Comparison of ENCODE assay signal across 9 mouse cellular contexts in genomic region chr5:125675623-125676022, GRCm38 (mm10).
DNase-seq lines count a peak whose midpoint lies in the region; ATAC-seq and TF ChIP-seq lines count a peak whose summit lies in the region.
"Had no signal": no experiment of that assay in that cellular context is flagged by ENCODE, and none has a peak within 500 bp of the region (broad histone marks: within the 10 kb centered on the region; RNA-seq: fewer than 3 reads in every experiment).

No protein-coding gene starts in this region.

- peak overlapping the region; percentile 43 for H3K4me2 ChIP-seq in hindbrain, embryonic 13.5 days
- H3K4me2 ChIP-seq: limb, embryonic 13.5 days had no signal

- TF ChIP-seq CTCF in testis, adult 2 months (IDR thresholded peaks at IDR 0.05; ENCODE audit: control insufficient read depth, insufficient read depth, insufficient replicate concordance, low read depth, low read length) = no peak

- peak; percentile 83 for ATAC-seq in hindbrain, embryonic 13.5 days (ENCODE audit: low FRiP score)

- no peaks in the 10 kb centered on the region for H3K9me3 ChIP-seq in hindbrain, embryonic 13.5 days
- H3K9me3 ChIP-seq: limb, embryonic 13.5 days had no signal

- DNase-seq in testis, postnatal 14 days (ENCODE audit: low spot score) = no peak
- peak; percentile 55 for DNase-seq in mesoderm, embryonic 11.5 days (ENCODE audit: low read depth, low spot score)
- peak; percentile 79 for DNase-seq in telencephalon, adult 2 months (ENCODE audit: low read depth, low spot score)
- no peak for DNase-seq in urinary bladder, postnatal 4 days (ENCODE audit: low spot score in 2 of 2)
- no peak for DNase-seq in kidney, adult 8-10 months
- DNase-seq in spleen, postnatal 14 days (ENCODE audit: low spot score in 2 of 2) = no peak

- H3K36me3 ChIP-seq in testis, adult 2 months (ENCODE audit: control insufficient read depth, insufficient read depth, low read length) = no peaks in the 10 kb centered on the region
- no peaks in the 10 kb centered on the region for H3K36me3 ChIP-seq in hindbrain, embryonic 13.5 days
- H3K36me3 ChIP-seq: limb, embryonic 13.5 days had no signal

- peak; percentile 33; the same call in 1 of the 2 replicates for TF ChIP-seq POLR2A in testis, adult 2 months (IDR thresholded peaks at IDR 0.05; ENCODE audit: control insufficient read depth, low read depth, low read length)

- peak overlapping the region; percentile 51; the same call in 1 of the 2 replicates for H3K9ac ChIP-seq in hindbrain, embryonic 13.5 days
- H3K9ac ChIP-seq: limb, embryonic 13.5 days had no signal

- peak overlapping the region; percentile 81 for H3K4me3 ChIP-seq in testis, adult 2 months (ENCODE audit: control insufficient read depth, low read depth, low read length)
- H3K4me3 ChIP-seq in hindbrain, embryonic 13.5 days = no peak overlapping the region
- H3K4me3 ChIP-seq: limb, embryonic 13.5 days had no signal

- no peaks in the 10 kb centered on the region for H3K27me3 ChIP-seq in testis, adult 2 months (ENCODE audit: control insufficient read depth, insufficient read depth, low read length)
- no peaks in the 10 kb centered on the region for H3K27me3 ChIP-seq in hindbrain, embryonic 13.5 days
- H3K27me3 ChIP-seq: limb, embryonic 13.5 days had no signal

- WGBS in hindbrain, embryonic 13.5 days = 15% methylated on average over 13 of the region's 13 CpGs

- H3K4me1 ChIP-seq in testis, adult 2 months (ENCODE audit: control insufficient read depth, insufficient read depth, low read length) = peaks cover 12% of the 10 kb centered on the region
- peaks cover 23% of the 10 kb centered on the region for H3K4me1 ChIP-seq in hindbrain, embryonic 13.5 days (replicated peaks)
- H3K4me1 ChIP-seq: limb, embryonic 13.5 days had no signal

- no peak overlapping the region for H3K27ac ChIP-seq in testis, adult 2 months (ENCODE audit: control insufficient read depth, insufficient read depth, low read depth, low read length)
- peak overlapping the region; percentile 40; the same call in 1 of the 2 replicates for H3K27ac ChIP-seq in hindbrain, embryonic 13.5 days
- H3K27ac ChIP-seq: limb, embryonic 13.5 days had no signal

Comparison
In these comparisons a context has a peak if more than half of its experiments do, and no peak if none do; other contexts are left out.
1. DNase-seq: peak in mesoderm, embryonic 11.5 days (single experiment) and telencephalon, adult 2 months (single experiment); none in testis, postnatal 14 days (single experiment), urinary bladder, postnatal 4 days (0 of 2), kidney, adult 8-10 months (0 of 2) and spleen, postnatal 14 days (0 of 2).